Mouse (Mus musculus) cerebellum, adult 11-12 months (tissue): ENCODE measurements at regions not wholly inside any gene's neighbourhood (a gene's known extent, or its start where the extent isn't known, plus 50 kb on each side); places are given as distances from the start of the nearest gene placed in this dataset.

Experiments
- DNase-seq: peaks from one replicate; pipeline ENCODE4 v3.0.0; 2022

DNA sequence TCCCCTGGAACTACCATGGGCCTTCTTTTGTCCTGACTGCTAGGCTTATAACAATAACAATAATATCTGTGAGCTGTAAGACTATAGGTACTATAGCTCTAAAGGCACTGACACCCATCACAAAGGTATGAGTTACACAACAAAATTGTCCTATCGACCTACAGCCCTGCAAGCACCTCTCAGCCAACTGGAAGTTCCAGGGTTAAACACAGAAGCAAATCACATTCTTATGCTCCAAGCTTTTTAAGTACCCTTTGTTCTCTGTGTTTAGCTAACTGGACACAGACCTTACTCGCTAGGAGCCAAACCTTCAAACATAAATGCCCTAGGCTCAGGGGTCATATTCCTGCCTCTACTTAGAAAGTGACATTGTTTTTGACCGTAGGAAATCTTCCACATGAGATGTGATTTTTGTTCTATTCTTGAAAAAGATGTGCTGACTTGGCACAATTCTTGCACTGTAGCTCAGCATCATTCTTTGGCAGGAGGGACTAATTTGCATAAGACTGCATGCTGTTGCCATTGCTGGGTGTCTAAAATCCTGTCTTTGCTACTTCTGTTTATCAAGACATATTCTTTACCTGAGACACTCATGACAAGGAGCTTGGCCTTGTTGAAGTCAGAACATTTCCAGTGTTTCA, 66.8 kb upstream of the Tbl1x start:
- DNase-seq = no peak

DNA sequence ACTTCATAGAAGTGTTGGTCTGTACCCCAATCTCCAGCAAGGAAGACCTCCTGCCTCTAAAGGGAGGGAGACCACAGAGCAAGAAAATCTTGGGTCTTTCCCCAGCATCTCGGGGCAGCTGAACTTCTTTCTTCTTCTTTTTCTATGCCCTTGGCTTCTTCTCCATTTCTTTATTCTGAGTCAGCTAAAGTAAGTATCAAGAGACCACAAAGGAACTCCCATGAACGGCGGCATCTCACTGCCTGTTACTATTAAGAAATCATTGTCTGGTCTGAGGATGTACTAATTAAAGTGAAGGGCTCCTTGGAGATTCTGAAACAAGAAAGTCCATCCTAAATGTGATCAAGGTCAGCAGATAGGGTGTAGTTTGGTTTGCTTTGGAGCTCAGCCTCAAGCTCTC, 64.1 kb upstream of the Tbl1x start:
- no peak for DNase-seq

DNA sequence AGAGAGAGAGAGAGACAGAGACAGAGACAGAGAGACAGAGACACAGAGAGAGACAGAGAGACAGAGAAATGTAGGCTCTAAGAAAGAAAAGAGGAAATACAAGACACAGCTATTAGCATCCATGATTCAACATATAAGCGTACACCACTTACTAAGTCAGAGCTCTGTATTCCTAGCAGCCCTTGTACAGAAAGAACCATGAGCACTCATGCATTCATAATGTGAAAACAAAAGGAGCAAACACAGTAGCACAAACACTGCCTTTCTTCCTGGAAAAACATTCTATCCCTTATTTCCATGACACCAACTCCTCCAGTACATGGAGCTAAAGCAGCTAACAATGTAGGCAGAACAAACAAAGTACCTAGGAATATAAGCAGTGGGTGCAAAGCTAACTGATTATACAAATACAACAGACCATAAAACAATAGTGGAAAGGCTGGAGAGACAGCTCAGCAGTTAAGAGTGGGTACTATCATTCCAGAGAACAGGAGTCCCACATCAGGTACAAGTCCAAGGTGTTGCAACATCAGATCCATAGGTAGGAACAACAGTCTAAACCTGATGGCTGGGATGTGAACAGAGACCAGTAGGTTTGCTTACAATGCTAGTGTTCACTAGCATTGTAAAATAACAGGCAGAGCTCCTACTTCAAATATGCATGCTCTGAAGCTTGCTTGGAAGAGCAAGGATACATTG, 58.7 kb upstream of the Tbl1x start:
- no peak for DNase-seq
